Mouse (Mus musculus): ENCODE measurements around the gene Ltk.

Ltk gene

GRCm38 (mm10) chr2:119703171-119703570 is 57.1 kb downstream of the Ltk start:
- DNase-seq (ENCODE audit: low read depth, low spot score): peak; percentile 21

Data from brain, adult 2 months (tissue).